Mouse (Mus musculus) stomach, embryonic 14.5 days (tissue): ENCODE data around the gene Il1rap. TPM values are rescaled to one million over a fixed set of nuclear protein-coding genes. Genes with fewer than 3 reads are reported as not detected.

Source experiments
- ATAC-seq: fragments of 200-750 bp; cut with Nextera tagmentation; 2 replicates; pipeline ENCODE4 v1.8.0; 2017; ENCODE audit warnings: low read depth, moderate TSS enrichment; ENCODE audit not compliant: insufficient number of reproducible peaks, insufficient read depth, low FRiP score
- H3K27ac ChIP-seq: fragments of 300-500 bp; sonication (generic); 2 replicates; pipeline ENCODE4 v1.5.1; 2014; ENCODE audit warnings: mild to moderate bottlenecking, low read length, moderate library complexity, mixed read lengths
- H3K27me3 ChIP-seq: fragments of 300-500 bp; sonication (generic); 2 replicates; pipeline ENCODE4 v1.6.1; 2014; ENCODE audit warnings: low read length, control low read depth, mixed read lengths; ENCODE audit not compliant: control insufficient read depth, insufficient read depth
- H3K36me3 ChIP-seq: fragments of 300-500 bp; sonication (generic); 2 replicates; pipeline ENCODE4 v1.6.1; 2014; ENCODE audit warnings: mild to moderate bottlenecking, control low read depth, low read length, moderate library complexity, mixed read lengths; ENCODE audit not compliant: control insufficient read depth, insufficient read depth
- H3K4me1 ChIP-seq: fragments of 300-500 bp; sonication (generic); 2 replicates; pipeline ENCODE4 v1.6.1; 2014; ENCODE audit warnings: low read length, control low read depth, mixed read lengths; ENCODE audit not compliant: control insufficient read depth, insufficient read depth
- H3K4me2 ChIP-seq: fragments of 300-500 bp; sonication (generic); replicated peaks from 2 replicates; pipeline ENCODE4 v1.6.1; 2014; ENCODE audit warnings: low read depth, low read length, control low read depth
- H3K4me3 ChIP-seq: fragments of 300-500 bp; sonication (generic); 2 replicates; pipeline ENCODE4 v1.5.1; 2014; ENCODE audit warnings: low read depth, low read length, control low read depth
- H3K9ac ChIP-seq: fragments of 300-500 bp; sonication (generic); replicated peaks from 2 replicates; pipeline ENCODE4 v1.6.1; 2014; ENCODE audit warnings: low read depth, mild to moderate bottlenecking, control low read depth, low read length, moderate library complexity, mixed read lengths
- H3K9me3 ChIP-seq: fragments of 300-500 bp; sonication (generic); 2 replicates; pipeline ENCODE4 v1.6.1; 2016; ENCODE audit warnings: low read depth, low read length, control low read depth; ENCODE audit not compliant: control insufficient read depth
- WGBS: fragments of 180-500 bp; shearing (Covaris S2); extraction: QIAGEN DNeasy Blood & Tissue Kit; methylation state at CpG from one replicate; pipeline ENCODE4 v1.1.7; 2014; 5-methylcytosine and 5-hydroxymethylcytosine counted together
- polyA plus RNA-seq: library from polyadenylated mRNA; unstranded; fragments of >200 nt; fragmentation: Nextera tagmentation; extraction: Ambion mirVana; gene quantifications from 2 replicates; pipeline ENCODE4 v1.2.1, GENCODE M21; 2014

Gene Il1rap
- polyA plus RNA-seq, 1 experiment from 2014 or later = 9.5 TPM

- Histone ChIP-seq H3K4me1 (no peaks in the 10 kb centered on the region), H3K27ac (no peak overlapping the region), H3K9me3 (no peaks in the 10 kb centered on the region), H3K4me3 (no peak overlapping the region), H3K4me2 (no peak overlapping the region), H3K27me3 (no peaks in the 10 kb centered on the region), H3K9ac (no peak overlapping the region), H3K36me3 (no peaks in the 10 kb centered on the region)
- 66% methylated on average over 5 of the region's 5 CpGs for WGBS
- ATAC-seq = no peak
Measured at GRCm38 (mm10) chr16:26723952-26724747, 142.6 kb downstream of the Il1rap start.

- Histone ChIP-seq H3K4me1 (no peaks in the 10 kb centered on the region), H3K27ac (no peak overlapping the region), H3K9me3 (no peaks in the 10 kb centered on the region), H3K27me3 (no peaks in the 10 kb centered on the region), H3K9ac (no peak overlapping the region), H3K36me3 (no peaks in the 10 kb centered on the region), H3K4me2 (no peak overlapping the region), H3K4me3 (no peak overlapping the region)
- no peak for ATAC-seq
- 74% methylated on average over 3 of the region's 3 CpGs for WGBS
Measured at GRCm38 (mm10) chr16:26728139-26728538, 146.6 kb downstream of the Il1rap start.

GRCm38 (mm10) chr16:26730941-26731340, 149.4 kb downstream of the Il1rap start:
- WGBS = 78% methylated on average over 1 of the region's 1 CpGs
- no peak overlapping the region for H3K9ac ChIP-seq
- no peak overlapping the region for H3K4me3 ChIP-seq
- H3K9me3 ChIP-seq = no peaks in the 10 kb centered on the region
- no peaks in the 10 kb centered on the region for H3K4me1 ChIP-seq
- H3K4me2 ChIP-seq = no peak overlapping the region
- H3K36me3 ChIP-seq = no peaks in the 10 kb centered on the region
- H3K27ac ChIP-seq = no peak overlapping the region
- no peaks in the 10 kb centered on the region for H3K27me3 ChIP-seq
- no peak for ATAC-seq

- 81% methylated on average over 3 of the region's 3 CpGs for WGBS
- no peak for ATAC-seq
- Histone ChIP-seq H3K4me2 (no peak overlapping the region), H3K36me3 (no peaks in the 10 kb centered on the region), H3K4me1 (no peaks in the 10 kb centered on the region), H3K27ac (no peak overlapping the region), H3K27me3 (no peaks in the 10 kb centered on the region), H3K9me3 (no peaks in the 10 kb centered on the region), H3K4me3 (no peak overlapping the region), H3K9ac (no peak overlapping the region)
Measured at GRCm38 (mm10) chr16:26732566-26732965, 151.1 kb downstream of the Il1rap start.

GRCm38 (mm10) chr16:26755381-26756155, 174.1 kb downstream of the Il1rap start:
- no peak overlapping the region for H3K27ac ChIP-seq
- no peaks in the 10 kb centered on the region for H3K27me3 ChIP-seq
- ATAC-seq = no peak
- H3K4me1 ChIP-seq = no peaks in the 10 kb centered on the region
- 81% methylated on average over 5 of the region's 5 CpGs for WGBS
- H3K9me3 ChIP-seq = no peaks in the 10 kb centered on the region
- H3K36me3 ChIP-seq = no peaks in the 10 kb centered on the region
- H3K9ac ChIP-seq = no peak overlapping the region
- H3K4me2 ChIP-seq = no peak overlapping the region
- no peak overlapping the region for H3K4me3 ChIP-seq

- no peaks in the 10 kb centered on the region for H3K36me3 ChIP-seq
- no peaks in the 10 kb centered on the region for H3K4me1 ChIP-seq
- 82% methylated on average over 2 of the region's 2 CpGs for WGBS
- no peak for ATAC-seq
- no peaks in the 10 kb centered on the region for H3K27me3 ChIP-seq
- no peak overlapping the region for H3K4me2 ChIP-seq
- no peaks in the 10 kb centered on the region for H3K9me3 ChIP-seq
- no peak overlapping the region for H3K27ac ChIP-seq
- no peak overlapping the region for H3K9ac ChIP-seq
- no peak overlapping the region for H3K4me3 ChIP-seq
Measured at GRCm38 (mm10) chr16:26775976-26776375, 194.5 kb downstream of the Il1rap start.

- Histone ChIP-seq H3K4me1 (no peaks in the 10 kb centered on the region), H3K9me3 (no peaks in the 10 kb centered on the region), H3K36me3 (no peaks in the 10 kb centered on the region), H3K4me2 (no peak overlapping the region), H3K4me3 (no peak overlapping the region), H3K27me3 (no peaks in the 10 kb centered on the region), H3K27ac (no peak overlapping the region), H3K9ac (no peak overlapping the region)
- WGBS = 13% methylated on average over 1 of the region's 1 CpGs
- ATAC-seq = no peak
Measured at GRCm38 (mm10) chr16:26777132-26777531, 195.6 kb downstream of the Il1rap start.
